Mouse (Mus musculus) heart, embryonic 14.5 days (tissue): Measurements from ENCODE around the gene Spc24. TPM values are rescaled to one million over a fixed set of nuclear protein-coding genes. Genes with fewer than 3 reads are reported as not detected.
"Not testable (repeated sequence)": the region's sequence is repeated elsewhere in the genome, so short reads cannot be mapped to it uniquely, and the experiment has no call there.

ENCODE experiments used
- ATAC-seq: fragments of 200-750 bp; cut with Nextera tagmentation; 2 replicates; pipeline ENCODE4 v1.8.0; 2017; ENCODE audit warnings: low read depth, moderate TSS enrichment; ENCODE audit not compliant: insufficient number of reproducible peaks, insufficient read depth, low FRiP score
- H3K27ac ChIP-seq, 2 experiments: fragments of 200-500 bp in 1 of 2; fragments of 300-500 bp in 1 of 2; sonication (generic) in 1 of 2; replicated peaks in 1 of 2; 2 replicates each; pipeline ENCODE4 v1.5.1; 2012 to 2014; ENCODE audit warnings: low read depth in 2 of 2, low read length in 2 of 2, control low read depth in 1 of 2, mild to moderate bottlenecking in 1 of 2, mixed read lengths in 1 of 2; ENCODE audit not compliant: control insufficient read depth in 1 of 2, insufficient read depth in 1 of 2
- H3K27me3 ChIP-seq: fragments of 300-500 bp; sonication (generic); 2 replicates; pipeline ENCODE4 v1.6.1; 2014; ENCODE audit warnings: mild to moderate bottlenecking, low read length, control low read depth; ENCODE audit not compliant: control insufficient read depth, insufficient read depth
- H3K36me3 ChIP-seq: fragments of 300-500 bp; sonication (generic); 2 replicates; pipeline ENCODE4 v1.6.1; 2014; ENCODE audit warnings: mild to moderate bottlenecking, control low read depth, low read length, mixed read lengths; ENCODE audit not compliant: control insufficient read depth, insufficient read depth
- H3K4me1 ChIP-seq, 2 experiments: fragments of 200-500 bp in 1 of 2; fragments of 300-500 bp in 1 of 2; sonication (generic) in 1 of 2; 2 replicates each; pipeline ENCODE4 v1.6.1; 2012 to 2014; ENCODE audit warnings: low read length in 2 of 2, control low read depth in 1 of 2, mixed read lengths in 1 of 2; ENCODE audit not compliant: control insufficient read depth in 2 of 2, insufficient read depth in 2 of 2
- H3K4me2 ChIP-seq: fragments of 300-500 bp; sonication (generic); 2 replicates; pipeline ENCODE4 v1.6.1; 2014; ENCODE audit warnings: mild to moderate bottlenecking, low read length
- H3K4me3 ChIP-seq, 2 experiments: fragments of 200-500 bp in 1 of 2; fragments of 300-500 bp in 1 of 2; sonication (generic) in 1 of 2; 2 replicates each; pipeline ENCODE4 v1.5.1; 2012 to 2014; ENCODE audit warnings: low read length in 2 of 2, mild to moderate bottlenecking in 2 of 2, control low read depth in 1 of 2, low read depth in 1 of 2, moderate library complexity in 1 of 2; ENCODE audit not compliant: control insufficient read depth in 1 of 2, insufficient read depth in 1 of 2
- H3K9ac ChIP-seq: fragments of 300-500 bp; sonication (generic); 2 replicates; pipeline ENCODE4 v1.6.1; 2014; ENCODE audit warnings: mild to moderate bottlenecking, low read length
- H3K9me3 ChIP-seq: fragments of 300-500 bp; sonication (generic); 2 replicates; pipeline ENCODE4 v1.6.1; 2016; ENCODE audit warnings: low read length, control low read depth; ENCODE audit not compliant: control insufficient read depth
- WGBS: fragments of 180-500 bp; shearing (Covaris S2); extraction: QIAGEN DNeasy Blood & Tissue Kit; methylation state at CpG from one replicate; pipeline ENCODE4 v1.1.7; 2014; 5-methylcytosine and 5-hydroxymethylcytosine counted together
- polyA plus RNA-seq: library from polyadenylated mRNA; unstranded; fragments of >200 nt; fragmentation: Nextera tagmentation; extraction: Ambion mirVana; gene quantifications from 2 replicates; pipeline ENCODE4 v1.2.1, GENCODE M21; 2014

Spc24 gene
- polyA plus RNA-seq, 1 experiment from 2014 or later: 97.9 TPM

DNA sequence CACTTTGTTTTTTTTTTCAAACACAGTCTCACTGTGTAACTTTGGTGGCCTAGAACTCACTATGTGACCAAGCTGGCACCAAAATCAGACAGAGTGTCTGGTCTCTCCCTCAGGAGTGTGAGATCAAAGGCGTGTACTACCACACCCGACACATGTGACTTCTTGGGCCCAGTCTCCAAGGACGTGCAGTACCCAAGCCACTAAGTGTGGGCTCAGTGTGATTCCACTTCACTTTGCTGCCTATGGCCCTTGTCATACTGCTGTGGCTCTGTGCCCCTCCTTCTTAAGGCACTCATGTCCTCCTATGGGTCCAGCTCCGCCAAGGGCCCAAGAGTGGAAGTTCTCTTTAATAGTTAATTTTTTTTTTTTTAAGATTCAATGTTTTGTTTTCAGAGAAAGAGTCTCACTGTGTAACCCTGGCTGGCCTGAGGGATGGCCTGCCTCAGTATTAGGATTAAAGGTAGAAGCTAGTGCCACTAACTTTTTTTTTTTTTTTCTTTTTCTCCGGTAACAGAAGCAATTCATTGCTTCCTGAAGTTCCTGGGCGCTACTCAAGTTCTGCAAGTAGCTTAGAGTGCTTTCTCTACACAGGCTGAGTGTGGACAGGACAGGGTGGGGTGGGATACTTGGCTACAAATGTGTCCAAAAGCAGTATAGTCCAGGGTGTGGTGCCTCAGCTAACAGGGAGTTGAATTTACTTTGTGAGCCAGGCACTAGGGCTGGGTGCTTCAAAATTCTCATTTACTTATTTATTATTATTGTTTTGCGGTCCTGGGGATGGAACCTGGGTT is 24.6 kb upstream of the Spc24 start:
- H3K4me2 ChIP-seq: no peak overlapping the region
- H3K27ac ChIP-seq: no peak overlapping the region
- H3K4me1 ChIP-seq: peaks cover 17 to 35% of the 10 kb centered on the region in 2 experiments
- peaks cover 89% of the 10 kb centered on the region for H3K36me3 ChIP-seq
- no peak overlapping the region for H3K9ac ChIP-seq
- no peak for ATAC-seq
- no peak overlapping the region for H3K4me3 ChIP-seq
- H3K9me3 ChIP-seq: no peaks in the 10 kb centered on the region
- 84% methylated on average over 7 of the region's 7 CpGs for WGBS
- H3K27me3 ChIP-seq: no peaks in the 10 kb centered on the region

GRCm38 (mm10) chr9:21781657-21782468 is 21.8 kb upstream of the Spc24 start:
- 46% methylated on average over 15 of the region's 15 CpGs for WGBS
- Histone ChIP-seq H3K4me1 (peaks cover 10 to 15% of the 10 kb centered on the region in 2 experiments; a peak in 3 of 4 replicates), H3K27ac (peak overlapping the region; percentile 57 to 90), H3K36me3 (peaks cover 89% of the 10 kb centered on the region), H3K9ac (no peak overlapping the region; the same call in 1 of the 2 replicates), H3K27me3 (no peaks in the 10 kb centered on the region), H3K4me2 (no peak overlapping the region), H3K9me3 (no peaks in the 10 kb centered on the region), H3K4me3 (no peak overlapping the region)
- ATAC-seq: peak; percentile 72

- H3K27me3 ChIP-seq: no peaks in the 10 kb centered on the region
- 84% methylated on average over 3 of the region's 3 CpGs for WGBS
- peaks cover 8 to 12% of the 10 kb centered on the region in 2 experiments; a peak in 3 of 4 replicates for H3K4me1 ChIP-seq
- H3K4me2 ChIP-seq: no peak overlapping the region
- no peaks in the 10 kb centered on the region for H3K9me3 ChIP-seq
- H3K4me3 ChIP-seq: no peak overlapping the region
- H3K27ac ChIP-seq: no peak overlapping the region
- no peak for ATAC-seq
- H3K9ac ChIP-seq: no peak overlapping the region
- H3K36me3 ChIP-seq: peaks cover 88% of the 10 kb centered on the region
Observed at GRCm38 (mm10) chr9:21777726-21778125, 17.6 kb upstream of the Spc24 start.

GRCm38 (mm10) chr9:21774353-21774752 is 14.2 kb upstream of the Spc24 start:
- no peak overlapping the region for H3K4me2 ChIP-seq
- H3K4me1 ChIP-seq: peaks cover 5 to 7% of the 10 kb centered on the region in 2 experiments
- no peaks in the 10 kb centered on the region for H3K27me3 ChIP-seq
- no peaks in the 10 kb centered on the region for H3K9me3 ChIP-seq
- H3K9ac ChIP-seq: no peak overlapping the region
- peaks cover 93% of the 10 kb centered on the region for H3K36me3 ChIP-seq
- H3K27ac ChIP-seq: no peak overlapping the region
- no peak for ATAC-seq
- H3K4me3 ChIP-seq: no peak overlapping the region
- WGBS: 89% methylated on average over 16 of the region's 16 CpGs

DNA sequence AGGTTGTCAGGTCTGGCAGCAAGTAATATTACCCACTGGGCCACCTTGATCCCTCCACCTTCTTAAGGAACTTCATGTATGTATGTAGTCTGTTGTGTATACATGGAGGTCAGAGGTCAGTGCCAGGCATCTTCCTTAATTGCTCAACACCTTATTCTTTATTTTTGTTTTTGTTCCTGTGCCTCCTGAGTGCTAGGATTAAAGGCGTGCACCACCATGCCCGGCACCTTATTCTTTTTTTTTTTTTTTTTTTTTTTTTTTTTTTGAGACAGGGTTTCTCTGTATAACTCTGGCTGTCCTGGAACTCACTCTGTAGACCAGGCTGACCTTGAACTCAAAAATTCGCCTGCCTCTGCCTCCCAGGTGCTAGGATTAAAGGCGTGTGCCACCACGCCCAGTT is 13.3 kb upstream of the Spc24 start:
- WGBS: 84% methylated on average over 5 of the region's 5 CpGs
- H3K9me3 ChIP-seq, H3K27ac ChIP-seq, ATAC-seq, H3K4me2 ChIP-seq, H3K4me3 ChIP-seq, H3K9ac ChIP-seq, H3K27me3 ChIP-seq: not testable (repeated sequence)
- Histone ChIP-seq H3K36me3 (peaks cover 93% of the 10 kb centered on the region), H3K4me1 (peaks cover 15 to 16% of the 10 kb centered on the region in 2 experiments)

- Histone ChIP-seq H3K27ac (peak overlapping the region; percentile 82 to 90), H3K4me1 (peaks cover 17 to 25% of the 10 kb centered on the region in 2 experiments), H3K27me3 (no peaks in the 10 kb centered on the region), H3K9ac (peak overlapping the region; percentile 1; the same call in 1 of the 2 replicates), H3K9me3 (no peaks in the 10 kb centered on the region), H3K4me2 (no peak overlapping the region), H3K36me3 (peaks cover 85% of the 10 kb centered on the region), H3K4me3 (no peak overlapping the region)
- no peak for ATAC-seq
- WGBS: 46% methylated on average over 26 of the region's 26 CpGs
Observed at GRCm38 (mm10) chr9:21769558-21770183, 9.6 kb upstream of the Spc24 start.
